Mouse (Mus musculus) adrenal gland, adult (tissue): ENCODE data around the gene Stra6.

ENCODE experiments used
- DNase-seq, 2 experiments: peaks; one replicate each; pipeline ENCODE4 v3.0.0; 2022 to 2023; ENCODE audit warnings: low spot score in 1 of 2; ENCODE audit not compliant: inconsistent age in 2 of 2

Gene Stra6

DNA sequence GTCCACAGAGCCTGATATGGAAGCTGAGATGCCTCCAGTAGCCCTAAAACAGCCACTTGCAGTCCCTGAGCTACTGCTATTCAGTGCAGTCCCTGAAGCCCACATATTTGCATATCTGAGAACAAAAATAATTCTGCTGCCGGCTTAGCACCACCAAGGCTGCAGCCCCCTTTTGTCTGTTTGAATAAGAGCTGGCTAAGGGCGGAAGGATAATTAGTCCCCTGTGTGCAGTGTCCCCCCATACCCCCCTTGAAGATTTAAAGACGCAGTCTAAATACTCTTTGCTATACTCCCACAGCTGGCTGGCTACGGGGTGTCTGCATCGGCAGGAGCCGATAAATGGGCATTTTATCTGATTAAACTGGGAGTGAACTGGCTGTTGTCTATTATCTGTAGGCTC is 15.0 kb upstream of the Stra6 start:
- no peak for DNase-seq

DNA sequence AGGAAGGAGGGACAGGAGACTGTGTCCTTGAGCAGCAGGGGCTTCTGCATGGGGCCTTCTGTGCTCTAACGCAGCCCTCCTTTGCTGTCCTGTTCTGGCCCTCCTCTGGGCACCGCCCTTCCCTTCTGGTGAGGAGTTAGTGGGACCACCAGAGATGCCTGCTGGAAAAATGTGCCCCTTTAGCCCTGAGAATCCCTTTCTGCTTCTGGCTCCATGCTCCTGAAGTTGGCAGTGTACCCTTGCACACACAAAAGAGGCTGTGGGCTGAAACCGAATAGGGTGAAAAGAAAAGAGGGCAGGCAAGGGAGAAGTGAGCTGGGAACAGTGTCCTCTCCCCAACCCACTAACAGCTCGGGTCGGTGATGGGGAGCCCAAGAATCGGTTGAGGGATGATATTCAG is 14.4 kb upstream of the Stra6 start:
- no peak for DNase-seq

DNA sequence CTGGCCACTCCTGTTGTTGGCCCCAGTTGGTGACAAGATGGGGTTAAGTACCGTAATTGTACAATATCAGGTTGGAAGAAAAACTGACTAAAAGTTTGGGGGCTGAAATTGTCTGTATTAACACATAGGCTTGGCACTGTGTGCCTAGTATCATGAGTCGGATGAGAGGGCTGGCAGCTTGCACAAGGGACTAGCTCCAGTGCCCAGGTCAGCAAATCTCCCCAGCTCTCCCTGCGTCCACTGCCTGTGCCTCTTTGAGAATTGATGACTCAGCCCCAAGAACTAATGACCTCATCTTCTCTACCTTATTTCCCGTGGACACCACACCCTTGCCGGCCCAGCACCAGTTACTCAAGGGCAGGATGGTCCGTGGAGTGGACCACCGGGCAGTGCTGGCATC is 13.7 kb upstream of the Stra6 start:
- DNase-seq = peak in 1 of 2 experiments; percentile 42

GRCm38 (mm10) chr9:58051937-58052336 is 11.7 kb upstream of the Stra6 start:
- DNase-seq = no peak

- DNase-seq = peak; percentile 40 to 76
These were observed 10.5 kb upstream of the Stra6 start for GRCm38 (mm10) chr9:58053102-58053501.

DNA sequence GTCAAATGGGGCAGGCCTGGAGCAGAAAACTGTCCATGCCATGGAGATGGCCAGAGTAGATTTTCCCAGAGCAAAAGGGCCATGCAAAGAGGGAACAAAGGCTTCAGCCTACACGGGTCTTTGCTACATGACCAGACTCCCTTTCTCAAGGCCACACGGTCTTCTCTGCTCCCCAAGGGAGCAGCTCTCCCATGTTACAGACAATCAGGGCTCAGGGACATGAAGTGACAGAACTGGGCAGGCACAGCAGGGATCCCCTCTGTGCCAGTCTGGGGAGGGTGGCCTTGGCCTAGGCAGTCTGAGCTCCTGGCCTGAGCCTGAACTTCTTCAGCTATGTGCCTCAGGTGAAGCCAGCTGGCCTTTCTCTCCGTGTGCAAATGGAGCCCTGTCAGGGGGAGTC is 10.0 kb upstream of the Stra6 start:
- DNase-seq = peak; percentile 45 to 59

DNA sequence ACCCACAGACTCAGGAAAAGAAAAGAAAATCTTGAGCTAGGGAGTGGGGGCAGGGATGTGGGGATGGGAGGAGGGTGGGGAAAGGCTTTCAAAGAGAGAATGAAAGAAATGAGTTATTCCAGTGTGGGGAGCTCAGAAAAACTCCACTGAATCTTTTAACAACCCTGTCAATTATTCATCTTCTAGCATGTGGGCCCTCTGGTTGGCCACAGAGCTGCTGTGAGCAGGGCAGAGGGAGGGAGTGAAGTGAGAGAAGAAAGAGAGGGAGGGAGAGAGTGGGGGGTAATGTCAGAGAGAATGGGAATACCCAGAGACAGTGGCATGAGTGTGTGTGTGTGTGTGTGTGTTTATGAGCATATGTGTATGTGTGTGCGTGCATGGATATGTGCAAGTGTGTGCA is 9.6 kb upstream of the Stra6 start:
- no peak for DNase-seq

GRCm38 (mm10) chr9:58055666-58056065 is 7.9 kb upstream of the Stra6 start:
- DNase-seq = no peak

DNA sequence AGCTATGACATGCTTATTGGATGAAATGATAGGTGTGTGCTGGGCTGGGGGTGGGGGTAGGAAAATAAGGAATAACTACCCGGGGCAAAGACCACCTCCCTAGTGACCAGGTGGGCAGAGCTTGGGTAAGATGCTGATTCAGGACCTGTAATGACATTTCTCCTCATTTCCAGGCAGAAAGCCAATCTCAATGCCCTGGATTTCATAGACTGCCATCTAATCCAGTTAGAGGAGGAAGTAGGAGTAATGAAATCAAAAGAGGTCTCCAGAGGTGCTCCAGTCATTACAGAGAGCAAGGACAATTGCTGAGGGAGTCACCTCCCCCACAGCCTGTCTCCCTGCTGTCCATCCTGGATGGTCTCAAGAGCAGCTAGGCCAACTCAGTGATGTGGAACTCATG is 3.7 kb upstream of the Stra6 start:
- no peak for DNase-seq

GRCm38 (mm10) chr9:58060677-58061667 is 2.6 kb upstream of the Stra6 start:
- peak; percentile 44 to 79 for DNase-seq

GRCm38 (mm10) chr9:58065532-58065931 is 1.9 kb downstream of the Stra6 start:
- DNase-seq = no peak

GRCm38 (mm10) chr9:58065977-58066730 is 2.6 kb downstream of the Stra6 start:
- DNase-seq = no peak

GRCm38 (mm10) chr9:58066731-58067095 is 3.1 kb downstream of the Stra6 start:
- DNase-seq = no peak

DNA sequence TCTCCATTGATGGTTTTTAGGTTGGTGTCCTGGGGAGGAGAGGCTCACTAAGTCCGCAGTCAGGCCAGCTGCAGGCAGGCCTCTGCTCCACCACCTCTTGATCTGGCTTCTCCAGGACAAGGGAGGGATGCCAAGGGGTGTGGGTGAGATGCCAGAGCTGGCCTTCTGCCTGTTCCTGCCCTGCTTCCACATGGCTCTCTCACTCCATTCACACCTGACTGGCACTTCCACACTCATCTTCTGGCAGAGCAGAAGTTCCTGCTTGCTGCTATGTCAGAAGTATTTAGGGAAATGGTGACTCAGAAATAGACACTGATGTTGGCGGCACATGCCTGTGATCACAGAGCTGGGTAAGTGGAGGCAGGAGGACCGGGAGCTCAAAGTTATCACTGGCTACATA is 4.0 kb downstream of the Stra6 start:
- no peak for DNase-seq

GRCm38 (mm10) chr9:58074561-58074960 is 11.0 kb downstream of the Stra6 start:
- no peak for DNase-seq

DNA sequence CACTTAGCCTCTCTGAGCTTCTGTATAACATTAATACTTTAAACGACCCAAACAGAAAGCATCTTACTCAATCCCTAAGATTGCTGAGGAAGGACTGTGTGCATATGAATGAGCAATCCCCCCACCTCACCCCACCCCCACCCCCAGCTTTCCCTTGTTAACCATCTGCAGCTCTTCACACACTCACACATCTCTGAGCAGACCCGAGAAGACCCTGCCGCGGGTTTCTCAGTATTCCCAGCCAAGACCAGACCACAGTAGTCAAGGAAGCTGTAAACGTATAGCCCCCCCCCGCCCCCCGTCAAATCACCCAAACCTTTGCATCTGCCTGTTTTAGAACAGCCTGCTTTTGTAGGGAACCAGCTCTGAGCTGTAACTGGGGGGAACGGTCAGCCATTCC is 21.0 kb downstream of the Stra6 start:
- no peak for DNase-seq

GRCm38 (mm10) chr9:58085074-58085473 is 21.5 kb downstream of the Stra6 start:
- no peak for DNase-seq

DNA sequence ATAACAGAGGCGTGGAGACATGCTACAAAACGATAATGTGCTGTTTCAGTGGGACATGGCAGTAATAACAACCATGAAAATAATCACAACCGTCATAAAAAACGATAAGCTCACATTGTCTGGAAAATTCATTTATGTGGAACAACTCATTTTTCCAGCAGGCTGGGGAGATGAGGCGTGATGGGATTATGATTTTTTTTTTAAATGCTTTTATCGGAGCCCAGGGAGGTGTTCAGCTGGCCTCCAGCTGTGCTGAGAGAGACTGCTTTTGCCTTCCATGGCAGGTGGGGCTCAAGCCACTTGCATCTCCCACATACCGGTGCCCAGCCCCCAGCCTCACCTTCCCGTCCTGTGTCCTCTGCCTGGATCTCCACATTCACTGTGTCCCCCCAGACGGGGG is 22.6 kb downstream of the Stra6 start:
- DNase-seq = no peak

DNA sequence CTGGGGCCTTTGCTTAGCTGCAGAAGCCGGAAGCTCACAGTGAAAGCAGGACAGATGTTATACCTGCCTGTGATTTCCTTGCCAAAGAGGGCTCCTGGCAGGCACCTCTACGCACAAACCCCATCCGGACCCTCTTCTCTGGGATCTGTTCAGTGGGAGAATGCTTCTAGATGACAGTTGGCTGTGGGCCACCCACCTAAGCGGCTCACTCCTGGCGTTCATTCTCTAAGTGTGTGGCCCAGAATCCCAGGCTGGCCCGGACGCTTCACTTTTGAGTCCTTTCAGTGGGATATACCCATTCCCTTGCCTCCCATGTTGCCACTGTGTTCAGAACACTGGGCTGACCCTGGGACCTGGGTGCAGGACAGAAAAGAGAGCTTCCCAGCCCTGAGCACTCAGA is 23.3 kb downstream of the Stra6 start:
- no peak for DNase-seq

DNA sequence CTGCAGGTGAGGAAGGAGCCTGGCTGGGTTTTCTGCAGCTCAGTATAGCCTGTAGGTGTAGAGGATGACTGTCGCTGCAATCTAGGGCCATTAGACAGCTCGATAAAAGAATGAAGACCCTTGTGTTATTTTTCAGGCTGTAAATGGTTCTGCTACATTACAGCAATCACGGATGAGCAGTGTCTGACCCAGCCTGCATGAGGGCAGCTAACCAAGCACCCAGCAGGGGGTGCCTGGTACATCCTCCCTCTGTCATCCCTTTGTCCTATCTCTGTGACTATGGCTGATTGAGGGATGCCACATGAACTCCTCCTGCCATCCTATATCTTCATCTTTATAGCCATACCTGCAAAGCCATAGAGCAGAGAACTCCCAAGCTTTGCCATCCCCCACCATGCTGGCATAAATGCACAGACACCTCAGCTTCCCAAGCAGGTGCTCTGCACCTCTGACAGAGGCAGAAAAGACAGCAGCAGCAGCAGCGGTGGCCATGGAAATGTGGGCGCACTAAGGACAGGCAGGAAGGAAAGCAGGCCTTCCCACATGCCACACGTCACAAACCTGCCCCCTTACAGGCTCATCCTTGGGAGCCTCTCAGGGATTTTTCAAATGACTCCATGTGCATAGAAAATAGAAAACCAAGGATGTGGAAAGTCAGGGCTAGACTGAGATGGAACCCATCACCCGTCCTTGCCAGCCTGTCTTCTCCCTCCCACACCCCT is 23.9 kb downstream of the Stra6 start:
- DNase-seq = no peak

- peak in 1 of 2 experiments; percentile 37 for DNase-seq
These were observed 28.2 kb downstream of the Stra6 start for GRCm38 (mm10) chr9:58091623-58092425.
